Mouse (Mus musculus) kidney, embryonic 15.5 days (tissue): Measurements from ENCODE around the gene Nptx1. TPM values are rescaled to one million over a fixed set of nuclear protein-coding genes. Genes with fewer than 3 reads are reported as not detected.

ENCODE experiments used
- ATAC-seq: fragments of 200-750 bp; cut with Nextera tagmentation; replicated peaks from 2 replicates; pipeline ENCODE4 v1.8.0; 2017; ENCODE audit warnings: moderate TSS enrichment; ENCODE audit not compliant: low FRiP score
- H3K27ac ChIP-seq: fragments of 300-500 bp; sonication (generic); 2 replicates; pipeline ENCODE4 v1.5.1; 2015; ENCODE audit warnings: mild to moderate bottlenecking, inconsistent platforms
- H3K27me3 ChIP-seq: fragments of 300-500 bp; sonication (generic); 2 replicates; pipeline ENCODE4 v1.6.1; 2015; ENCODE audit warnings: inconsistent platforms
- H3K36me3 ChIP-seq: fragments of 300-500 bp; sonication (generic); 2 replicates; pipeline ENCODE4 v1.6.1; 2015; ENCODE audit warnings: inconsistent platforms
- H3K4me1 ChIP-seq: fragments of 300-500 bp; sonication (generic); 2 replicates; pipeline ENCODE4 v1.6.1; 2015; ENCODE audit warnings: inconsistent platforms
- H3K4me2 ChIP-seq: fragments of 300-500 bp; sonication (generic); 2 replicates; pipeline ENCODE4 v1.6.1; 2015; ENCODE audit warnings: moderate library complexity, mild to moderate bottlenecking, inconsistent platforms
- H3K4me3 ChIP-seq: fragments of 300-500 bp; sonication (generic); replicated peaks from 2 replicates; pipeline ENCODE4 v1.5.1; 2015; ENCODE audit warnings: mild to moderate bottlenecking, inconsistent platforms
- H3K9ac ChIP-seq: fragments of 300-500 bp; sonication (generic); 2 replicates; pipeline ENCODE4 v1.6.1; 2015; ENCODE audit warnings: mild to moderate bottlenecking, inconsistent platforms
- H3K9me3 ChIP-seq: fragments of 300-500 bp; sonication (generic); replicated peaks from 2 replicates; pipeline ENCODE4 v1.6.1; 2016; ENCODE audit warnings: inconsistent platforms
- WGBS: fragments of 180-500 bp; shearing (Covaris S2); methylation state at CpG from one replicate; pipeline ENCODE4 v1.1.7; 2015; ENCODE audit warnings: mixed read lengths; 5-methylcytosine and 5-hydroxymethylcytosine counted together
- polyA plus RNA-seq: library from polyadenylated mRNA; unstranded; fragments of >200 nt; fragmentation: Nextera tagmentation; extraction: Ambion mirVana; gene quantifications from 2 replicates; pipeline ENCODE4 v1.2.1, GENCODE M21; 2015

Gene Nptx1
- polyA plus RNA-seq, 1 experiment from 2014 or later = 1.1 TPM

GRCm38 (mm10) chr11:119497451-119497850 lies 50.1 kb downstream of the Nptx1 start:
- WGBS = 76% methylated on average over 4 of the region's 4 CpGs
- Histone ChIP-seq H3K9me3 (no peaks in the 10 kb centered on the region), H3K9ac (no peak overlapping the region), H3K27ac (no peak overlapping the region), H3K4me2 (no peak overlapping the region), H3K27me3 (no peaks in the 10 kb centered on the region), H3K36me3 (peaks cover 57% of the 10 kb centered on the region), H3K4me3 (no peak overlapping the region), H3K4me1 (peaks cover 8% of the 10 kb centered on the region)
- no peak for ATAC-seq

DNA sequence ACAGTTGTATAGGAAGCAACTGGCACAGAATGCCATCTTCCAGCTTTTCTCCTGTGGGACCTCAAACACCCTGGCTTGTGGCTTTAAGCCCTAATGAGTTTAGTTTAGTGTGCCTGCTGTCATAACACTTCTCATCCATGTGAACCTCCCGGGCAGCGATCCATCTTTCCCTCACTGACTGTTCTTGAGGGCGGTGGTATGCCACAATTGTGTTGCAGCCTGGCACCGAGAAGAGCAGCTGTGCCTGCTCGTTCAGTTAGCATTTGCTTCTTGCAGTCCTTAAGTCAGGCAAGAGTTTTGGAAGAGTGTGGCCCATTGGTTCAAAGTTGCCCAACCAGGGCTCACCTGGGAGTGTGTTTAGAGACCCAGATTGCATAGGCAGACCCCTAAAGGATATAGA lies 51.4 kb downstream of the Nptx1 start:
- H3K27ac ChIP-seq = no peak overlapping the region
- peaks cover 15% of the 10 kb centered on the region for H3K4me1 ChIP-seq
- WGBS = 94% methylated on average over 5 of the region's 5 CpGs

GRCm38 (mm10) chr11:119493516-119493915 lies 54.0 kb downstream of the Nptx1 start:
- no peak for ATAC-seq
- 75% methylated on average over 4 of the region's 4 CpGs for WGBS
- peaks cover 18% of the 10 kb centered on the region for H3K36me3 ChIP-seq

More for the DNA sequence above, 51.4 kb downstream of the Nptx1 start:
- no peak for ATAC-seq
- no peak overlapping the region for H3K4me3 ChIP-seq
- no peak overlapping the region for H3K9ac ChIP-seq
- no peaks in the 10 kb centered on the region for H3K27me3 ChIP-seq
- H3K36me3 ChIP-seq = peaks cover 44% of the 10 kb centered on the region
- no peak overlapping the region for H3K4me2 ChIP-seq
- no peaks in the 10 kb centered on the region for H3K9me3 ChIP-seq

GRCm38 (mm10) chr11:119492830-119493229 lies 54.7 kb downstream of the Nptx1 start:
- peaks cover 24% of the 10 kb centered on the region for H3K4me1 ChIP-seq
- H3K27me3 ChIP-seq = no peaks in the 10 kb centered on the region
- H3K9ac ChIP-seq = no peak overlapping the region
- peaks cover 19% of the 10 kb centered on the region; the same call in 1 of the 2 replicates for H3K36me3 ChIP-seq
- no peaks in the 10 kb centered on the region for H3K9me3 ChIP-seq
- H3K4me2 ChIP-seq = peak overlapping the region; percentile 97
- WGBS = 95% methylated on average over 6 of the region's 6 CpGs
- H3K27ac ChIP-seq = no peak overlapping the region
- H3K4me3 ChIP-seq = peak overlapping the region; percentile 90; the same call in 1 of the 2 replicates
- no peak for ATAC-seq

More at GRCm38 (mm10) chr11:119493516-119493915, 54.0 kb downstream of the Nptx1 start:
- no peak overlapping the region for H3K9ac ChIP-seq
- no peak overlapping the region for H3K4me2 ChIP-seq
- H3K27me3 ChIP-seq = no peaks in the 10 kb centered on the region
- no peaks in the 10 kb centered on the region for H3K9me3 ChIP-seq
- no peak overlapping the region for H3K4me3 ChIP-seq
- H3K4me1 ChIP-seq = peaks cover 24% of the 10 kb centered on the region
- H3K27ac ChIP-seq = no peak overlapping the region

DNA sequence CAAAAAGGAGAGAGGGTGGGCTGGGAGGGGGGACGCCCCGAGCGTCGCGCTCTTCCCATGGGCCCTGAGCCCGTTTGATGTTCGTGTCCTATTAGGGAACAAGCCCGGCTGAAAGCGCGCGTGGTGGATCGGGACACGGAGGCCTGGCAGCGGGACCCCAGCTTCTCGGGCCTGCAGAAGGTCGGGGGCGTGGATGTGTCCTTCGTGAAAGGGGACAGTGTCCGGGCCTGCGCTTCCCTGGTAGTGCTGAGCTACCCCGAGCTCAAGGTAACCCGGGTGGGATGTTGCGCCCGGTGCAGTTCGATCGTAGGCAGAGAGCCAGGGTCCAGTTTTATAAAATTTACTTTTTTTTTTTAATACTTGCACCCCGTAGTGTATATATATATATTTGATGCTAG lies 55.9 kb downstream of the Nptx1 start:
- Histone ChIP-seq H3K9ac (peak overlapping the region; percentile 87), H3K27ac (peak overlapping the region; percentile 95), H3K4me2 (peak overlapping the region; percentile 97), H3K4me3 (peak overlapping the region; percentile 90), H3K36me3 (peaks cover 26% of the 10 kb centered on the region; the same call in 1 of the 2 replicates), H3K9me3 (no peaks in the 10 kb centered on the region), H3K4me1 (peaks cover 24% of the 10 kb centered on the region), H3K27me3 (no peaks in the 10 kb centered on the region)
- ATAC-seq = no peak; the same call in 1 of the 2 replicates
- WGBS = 5% methylated on average over 27 of the region's 27 CpGs

- no peaks in the 10 kb centered on the region for H3K9me3 ChIP-seq
- no peaks in the 10 kb centered on the region for H3K27me3 ChIP-seq
- peaks cover 25% of the 10 kb centered on the region for H3K36me3 ChIP-seq
- peak within 1 kb of the TSS; percentile 97 for H3K4me2 ChIP-seq
- ATAC-seq = peak; percentile 96
- peaks cover 24% of the 10 kb centered on the region for H3K4me1 ChIP-seq
- H3K4me3 ChIP-seq = peak within 1 kb of the TSS; percentile 90
- WGBS = under 1% methylated on average over 66 of the region's 66 CpGs
- H3K9ac ChIP-seq = peak within 1 kb of the TSS; percentile 87
- H3K27ac ChIP-seq = peak within 1 kb of the TSS; percentile 95
Measured at GRCm38 (mm10) chr11:119490861-119491689, 56.5 kb downstream of the Nptx1 start, which contains the start of gene Endov. Gene Endov (plus strand): TSS chr11:119491347.

Other genes with a start within 250 kb of the Nptx1 start
- 383 and 393 TPM in 2 replicates for gene Eif4a3, start 247.7 kb downstream of the Nptx1 start, polyA plus RNA-seq
- 0.23 and 0.46 TPM in 2 replicates for gene Card14, start 240.0 kb downstream of the Nptx1 start, polyA plus RNA-seq
- 6.6 and 8.9 TPM in 2 replicates for gene Sgsh, start 192.2 kb downstream of the Nptx1 start, polyA plus RNA-seq
- 8.7 and 10.8 TPM in 2 replicates for gene Slc26a11, start 192.2 kb downstream of the Nptx1 start, polyA plus RNA-seq
- 5.3 and 5.8 TPM in 2 replicates for gene Rnf213, start 154.7 kb downstream of the Nptx1 start, polyA plus RNA-seq
- 16.3 and 17.0 TPM in 2 replicates for gene Endov, start 56.4 kb downstream of the Nptx1 start, polyA plus RNA-seq
- gene Rptor, start 55.2 kb upstream of the Nptx1 start, polyA plus RNA-seq = 10.8 and 13.1 TPM in 2 replicates